ENCODE assay signal across 17 mouse cellular contexts in the genomic region with DNA sequence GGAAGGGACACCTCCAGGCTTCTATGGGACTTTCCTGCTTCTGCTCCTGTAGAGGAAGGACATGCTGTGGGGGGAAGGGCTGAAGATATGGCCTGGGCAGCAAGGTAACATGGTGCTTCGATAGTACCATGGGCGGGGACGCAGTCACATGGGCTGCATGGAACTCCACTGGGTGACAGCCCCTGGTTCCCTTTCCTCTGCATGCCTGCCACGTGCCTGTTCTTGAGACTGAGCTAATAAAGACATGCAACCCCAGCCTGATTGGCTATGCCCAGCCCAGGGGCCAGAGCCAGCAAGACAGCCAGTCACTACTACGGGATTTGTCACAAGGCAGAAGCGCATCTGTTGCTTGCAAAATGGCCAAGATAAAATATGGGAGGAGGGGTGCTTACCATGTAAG.
A peak's percentile ranks its signal among the peaks of the same experiment; 100 is the strongest.
DNase-seq lines count a peak whose midpoint lies in the region; ATAC-seq and TF ChIP-seq lines count a peak whose summit lies in the region.
"Had no signal": no experiment of that assay in that cellular context is flagged by ENCODE, and none has a peak within 500 bp of the region (broad histone marks: within the 10 kb centered on the region; RNA-seq: fewer than 3 reads in every experiment).

No protein-coding gene starts in this region.

- DNase-seq in heart, adult 18-20 months, result no peak
- DNase-seq in lung, postnatal 0 days (ENCODE audit: low spot score), result no peak
- no peak for DNase-seq in lung, postnatal 10 days
- no peak for DNase-seq in liver, embryonic 13.5 days
- DNase-seq in thymus, adult 18-20 months, result no peak
- DNase-seq: adrenal gland, postnatal 25 days; heart, postnatal 10 days; kidney, postnatal 4 days; thymus, postnatal 36 days had no signal

- H3K4me3 ChIP-seq in heart, embryonic 16.5 days (ENCODE audit: low read length), result no peak overlapping the region
- H3K4me3 ChIP-seq in lung, postnatal 0 days (ENCODE audit: low read depth, low read length), result no peak overlapping the region
- no peak overlapping the region for H3K4me3 ChIP-seq in liver, embryonic 13.5 days (replicated peaks)
- no peak overlapping the region for H3K4me3 ChIP-seq in stomach, embryonic 16.5 days (replicated peaks; ENCODE audit: low read length)
- H3K4me3 ChIP-seq: forebrain, embryonic 12.5 days; hindbrain, embryonic 15.5 days had no signal

- H3K4me2 ChIP-seq in heart, embryonic 16.5 days (ENCODE audit: low read depth, low read length), result no peak overlapping the region
- H3K4me2 ChIP-seq in lung, postnatal 0 days (replicated peaks; ENCODE audit: low read depth, low read length), result no peak overlapping the region
- H3K4me2 ChIP-seq in liver, embryonic 13.5 days, result 0 out of 2 replicates have a peak overlapping the region, but pooled peaks have one; percentile 2
- H3K4me2 ChIP-seq in stomach, embryonic 16.5 days (ENCODE audit: low read depth, low read length), result no peak overlapping the region
- H3K4me2 ChIP-seq: forebrain, embryonic 12.5 days; hindbrain, embryonic 15.5 days had no signal

- H3K9ac ChIP-seq in heart, embryonic 16.5 days (ENCODE audit: low read length), result no peak overlapping the region
- no peak overlapping the region for H3K9ac ChIP-seq in lung, postnatal 0 days (replicated peaks; ENCODE audit: low read depth)
- 0 out of 2 replicates have a peak overlapping the region, but pooled peaks have one; percentile 12 for H3K9ac ChIP-seq in liver, embryonic 13.5 days
- no peak overlapping the region for H3K9ac ChIP-seq in stomach, embryonic 16.5 days (ENCODE audit: low read length)
- H3K9ac ChIP-seq: forebrain, embryonic 12.5 days; hindbrain, embryonic 15.5 days had no signal

- no peak for TF ChIP-seq EP300 in lung, postnatal 0 days (IDR thresholded peaks at IDR 0.05)

- 0 out of 2 replicates have a peak, but pooled peaks have one; percentile 44 for ATAC-seq in heart, embryonic 16.5 days (replicated peaks; ENCODE audit: extremely low read depth, insufficient read depth, low FRiP score)
- ATAC-seq in lung, postnatal 0 days, result 0 out of 2 replicates have a peak, but pooled peaks have one; percentile 28
- ATAC-seq in liver, embryonic 13.5 days (ENCODE audit: low read depth), result peak; percentile 85
- peak; percentile 37; the same call in 1 of the 2 replicates for ATAC-seq in stomach, embryonic 16.5 days (ENCODE audit: insufficient read depth, low FRiP score)
- no peak for ATAC-seq in erythroblast, adult 5-6 weeks (replicated peaks; ENCODE audit: low FRiP score, poor library complexity, severe bottlenecking)
- ATAC-seq: activated CD4-positive, CD25-positive, alpha-beta regulatory T cell, adult 4 months; Patski had no signal

- no peaks in the 10 kb centered on the region for H3K27me3 ChIP-seq in heart, embryonic 16.5 days (ENCODE audit: control insufficient read depth, insufficient read depth, low read length)
- no peaks in the 10 kb centered on the region for H3K27me3 ChIP-seq in lung, postnatal 0 days (replicated peaks; ENCODE audit: insufficient read depth, low read length)
- H3K27me3 ChIP-seq in liver, embryonic 13.5 days, result no peaks in the 10 kb centered on the region
- H3K27me3 ChIP-seq in stomach, embryonic 16.5 days (ENCODE audit: control insufficient read depth, insufficient read depth, low read length), result no peaks in the 10 kb centered on the region
- H3K27me3 ChIP-seq: forebrain, embryonic 12.5 days; hindbrain, embryonic 15.5 days; Patski had no signal

- H3K27ac ChIP-seq in heart, embryonic 16.5 days (ENCODE audit: low read length), result no peak overlapping the region
- H3K27ac ChIP-seq in lung, postnatal 0 days (ENCODE audit: low read length), result no peak overlapping the region
- H3K27ac ChIP-seq in liver, embryonic 13.5 days, result no peak overlapping the region
- no peak overlapping the region for H3K27ac ChIP-seq in stomach, embryonic 16.5 days (ENCODE audit: low read length)
- H3K27ac ChIP-seq: forebrain, embryonic 12.5 days; hindbrain, embryonic 15.5 days; macrophage had no signal

- no peaks in the 10 kb centered on the region for H3K9me3 ChIP-seq in heart, embryonic 16.5 days (replicated peaks; ENCODE audit: control insufficient read depth, low read length)
- no peaks in the 10 kb centered on the region for H3K9me3 ChIP-seq in lung, postnatal 0 days (ENCODE audit: low read length)
- no peaks in the 10 kb centered on the region for H3K9me3 ChIP-seq in liver, embryonic 13.5 days (replicated peaks)
- H3K9me3 ChIP-seq in stomach, embryonic 16.5 days (replicated peaks; ENCODE audit: control insufficient read depth, low read length), result no peaks in the 10 kb centered on the region
- H3K9me3 ChIP-seq: forebrain, embryonic 12.5 days; hindbrain, embryonic 15.5 days had no signal

- WGBS in heart, embryonic 16.5 days, result 67% methylated on average over 6 of the region's 6 CpGs
- 69% methylated on average over 6 of the region's 6 CpGs for WGBS in lung, postnatal 0 days
- WGBS in liver, embryonic 13.5 days (ENCODE audit: insufficient replicate concordance), result 40% methylated on average over 6 of the region's 6 CpGs
- 67% methylated on average over 6 of the region's 6 CpGs for WGBS in stomach, embryonic 16.5 days

- H3K4me1 ChIP-seq in heart, embryonic 16.5 days (ENCODE audit: control insufficient read depth, insufficient read depth, low read length), result peaks cover 10% of the 10 kb centered on the region
- H3K4me1 ChIP-seq in lung, postnatal 0 days (ENCODE audit: insufficient read depth, low read depth, low read length), result no peaks in the 10 kb centered on the region
- H3K4me1 ChIP-seq in liver, embryonic 13.5 days (replicated peaks), result peaks cover 42% of the 10 kb centered on the region
- no peaks in the 10 kb centered on the region for H3K4me1 ChIP-seq in stomach, embryonic 16.5 days (ENCODE audit: control insufficient read depth, insufficient read depth, low read length)
- H3K4me1 ChIP-seq: forebrain, embryonic 12.5 days; hindbrain, embryonic 15.5 days had no signal

- TF ChIP-seq CTCF in lung, postnatal 0 days (IDR thresholded peaks at IDR 0.05), result no peak

- peaks cover 17% of the 10 kb centered on the region for H3K36me3 ChIP-seq in heart, embryonic 16.5 days (ENCODE audit: control insufficient read depth, insufficient read depth)
- no peaks in the 10 kb centered on the region for H3K36me3 ChIP-seq in lung, postnatal 0 days (ENCODE audit: insufficient read depth, low read length)
- no peaks in the 10 kb centered on the region for H3K36me3 ChIP-seq in liver, embryonic 13.5 days
- no peaks in the 10 kb centered on the region for H3K36me3 ChIP-seq in stomach, embryonic 16.5 days (ENCODE audit: control insufficient read depth, insufficient read depth, low read length)
- H3K36me3 ChIP-seq: forebrain, embryonic 12.5 days had no signal
